Mouse (Mus musculus) frontal cortex, postnatal 10 days (tissue): ENCODE data around the gene Arid1a.
"Not testable (repeated sequence)": the region's sequence is repeated elsewhere in the genome, so short reads cannot be mapped to it uniquely, and the experiment has no call there.

Experiments used
- DNase-seq, 2 experiments: peaks; one replicate each; pipeline ENCODE4 v3.0.0; 2022; ENCODE audit warnings: low spot score in 2 of 2, mixed read lengths in 1 of 2

Arid1a gene

DNA sequence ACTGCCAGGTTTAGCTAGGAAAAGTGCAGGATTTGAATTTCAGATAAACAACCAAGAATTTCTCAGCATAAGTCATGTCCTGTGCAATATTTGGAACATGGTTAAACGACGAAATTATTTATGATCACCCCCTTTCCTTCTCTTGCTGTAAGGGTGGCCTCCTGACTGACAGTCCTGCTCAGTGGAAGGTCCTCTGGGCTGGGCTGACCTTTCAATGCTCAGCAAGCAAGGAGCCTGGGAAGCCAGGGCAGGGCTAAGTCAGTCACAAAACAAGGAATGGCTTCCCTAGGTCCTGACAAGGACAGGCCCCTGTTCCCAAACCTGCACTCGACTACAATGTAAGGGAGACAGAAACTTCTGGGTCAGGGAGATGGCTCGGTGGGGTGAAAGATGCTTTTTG lies 104.6 kb downstream of the Arid1a start:
- no peak for DNase-seq

DNA sequence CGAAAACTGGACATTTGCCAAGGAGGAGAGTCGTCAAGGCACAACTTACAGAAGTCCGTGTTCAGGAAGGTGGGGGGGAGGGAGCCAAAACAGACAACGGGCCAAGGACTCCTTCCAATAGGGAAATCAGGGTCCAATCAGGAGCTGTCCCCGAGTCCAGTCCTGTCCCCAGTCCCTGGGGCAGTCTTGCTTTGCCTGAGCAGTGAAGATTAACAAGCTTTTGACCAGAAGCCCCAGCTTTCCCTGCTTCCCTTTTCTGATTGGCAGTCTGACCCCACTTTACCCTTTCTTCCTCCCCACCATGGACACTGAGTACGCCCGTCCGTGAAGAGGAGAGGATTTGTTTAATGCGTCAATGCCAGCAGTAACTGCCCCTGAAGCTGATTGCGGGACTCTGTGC lies 105.1 kb downstream of the Arid1a start:
- no peak for DNase-seq

DNA sequence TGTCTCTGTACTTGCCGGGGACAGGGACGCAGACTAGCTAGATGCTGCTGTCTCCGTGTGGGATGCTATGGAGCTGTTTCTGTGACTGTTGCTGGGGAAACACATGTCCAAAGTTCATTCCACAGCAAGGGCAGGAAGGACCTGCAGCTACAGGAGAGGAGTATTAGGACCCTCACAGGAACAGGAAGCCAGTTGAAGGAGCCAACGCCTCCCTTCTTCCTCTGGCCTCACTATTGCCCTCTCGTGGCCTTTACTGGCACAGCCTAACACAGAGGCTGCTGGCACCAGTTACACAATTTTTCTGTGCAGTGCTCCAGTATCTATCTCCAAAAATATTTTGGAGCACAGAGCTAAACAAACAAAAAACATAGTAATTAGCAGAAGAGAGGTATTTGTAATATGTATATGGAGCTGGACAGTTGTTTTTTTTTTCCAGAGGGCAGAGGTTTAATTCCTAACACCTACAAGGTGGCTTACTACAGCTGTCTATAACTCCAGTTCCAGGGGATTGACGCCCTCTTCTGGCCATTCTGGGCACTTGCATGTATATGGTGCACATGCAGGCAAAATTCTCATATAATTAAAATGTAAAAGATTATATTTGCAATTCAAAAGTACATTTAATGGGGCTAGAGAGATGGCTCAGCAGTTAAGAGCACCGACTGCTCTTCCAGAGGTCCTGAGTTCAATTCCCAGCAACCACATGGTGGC lies 106.4 kb downstream of the Arid1a start, which contains the start of gene Zdhhc18:
Zdhhc18 (minus strand) TSS at position 166 of the 711 bp plus-strand sequence.
- peak in 1 of 2 experiments; percentile 63 for DNase-seq

DNA sequence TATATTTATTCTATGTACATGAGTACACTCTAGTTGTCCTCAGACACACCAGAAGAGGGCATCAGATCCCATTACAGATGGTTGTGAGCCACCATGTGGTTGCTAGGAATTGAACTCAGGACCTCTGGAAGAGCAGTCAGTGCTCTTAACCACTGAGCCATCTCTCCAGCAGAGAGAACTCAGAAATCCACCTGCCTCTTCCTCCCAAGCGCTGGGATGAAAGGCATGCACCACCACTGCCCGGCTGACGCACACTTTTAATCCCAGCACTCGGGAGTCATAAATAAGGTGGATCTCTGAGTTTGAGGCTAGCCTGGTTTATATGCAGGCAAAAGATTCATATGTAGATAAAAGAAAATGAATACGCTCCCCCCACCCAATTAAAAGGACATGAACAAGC lies 107.1 kb downstream of the Arid1a start:
- not testable (repeated sequence) for DNase-seq

DNA sequence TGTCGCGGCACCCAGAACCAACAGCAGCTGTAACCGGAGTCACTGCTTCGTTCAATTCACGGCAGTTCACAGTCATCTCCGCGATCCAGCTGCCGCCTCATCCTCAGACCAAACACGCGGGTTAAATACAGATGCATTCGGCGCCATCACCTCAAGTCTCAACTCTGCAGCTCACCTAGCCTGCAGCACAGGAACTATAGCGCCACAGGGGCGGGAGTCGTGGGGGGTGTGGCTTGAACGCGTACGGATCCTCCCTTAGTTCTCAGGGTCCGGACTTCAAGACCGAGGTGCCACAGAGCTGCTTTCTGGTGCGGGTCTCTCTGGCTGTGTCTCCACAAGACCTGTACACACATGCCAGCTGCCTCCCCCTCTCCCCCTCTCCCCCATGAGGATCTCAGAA lies 110.9 kb downstream of the Arid1a start:
- no peak for DNase-seq

DNA sequence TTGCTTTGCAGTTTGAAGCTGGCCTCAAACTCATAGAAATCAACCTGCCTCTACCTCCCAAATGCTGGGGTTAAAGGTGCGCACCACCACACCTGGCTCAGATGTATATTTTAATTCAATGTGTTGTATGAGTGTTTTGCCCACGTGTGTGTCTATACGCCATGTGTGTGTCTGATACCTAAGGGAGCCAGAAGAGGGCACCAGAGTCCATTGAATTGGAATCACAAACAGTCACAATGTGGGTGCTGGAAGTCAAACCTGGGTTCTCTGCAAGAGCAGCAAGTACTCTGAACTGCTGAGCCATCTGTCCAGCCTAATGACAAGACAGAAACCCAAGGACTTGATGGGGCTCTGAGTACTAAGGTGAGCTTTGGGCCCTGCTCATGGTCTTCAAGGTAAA lies 111.4 kb downstream of the Arid1a start:
- DNase-seq, result no peak

DNA sequence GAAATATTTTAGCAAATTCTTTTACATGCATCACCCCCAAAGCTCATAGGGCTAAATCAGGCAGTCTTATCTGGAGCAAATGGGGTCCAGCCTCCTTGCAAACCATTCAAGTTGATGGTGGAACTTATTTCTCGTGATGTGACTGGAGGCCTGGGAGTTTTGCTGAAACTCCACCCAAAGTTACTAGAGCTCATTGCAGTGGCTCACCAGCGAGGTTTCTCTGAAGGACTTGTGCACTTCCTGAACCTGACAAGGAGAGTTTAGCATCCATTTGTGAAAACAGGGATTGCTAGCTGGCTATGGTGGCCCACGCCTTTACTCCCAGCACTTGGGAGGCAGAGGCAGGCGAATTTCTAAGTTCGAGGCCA lies 122.5 kb downstream of the Arid1a start:
- DNase-seq, result no peak

DNA sequence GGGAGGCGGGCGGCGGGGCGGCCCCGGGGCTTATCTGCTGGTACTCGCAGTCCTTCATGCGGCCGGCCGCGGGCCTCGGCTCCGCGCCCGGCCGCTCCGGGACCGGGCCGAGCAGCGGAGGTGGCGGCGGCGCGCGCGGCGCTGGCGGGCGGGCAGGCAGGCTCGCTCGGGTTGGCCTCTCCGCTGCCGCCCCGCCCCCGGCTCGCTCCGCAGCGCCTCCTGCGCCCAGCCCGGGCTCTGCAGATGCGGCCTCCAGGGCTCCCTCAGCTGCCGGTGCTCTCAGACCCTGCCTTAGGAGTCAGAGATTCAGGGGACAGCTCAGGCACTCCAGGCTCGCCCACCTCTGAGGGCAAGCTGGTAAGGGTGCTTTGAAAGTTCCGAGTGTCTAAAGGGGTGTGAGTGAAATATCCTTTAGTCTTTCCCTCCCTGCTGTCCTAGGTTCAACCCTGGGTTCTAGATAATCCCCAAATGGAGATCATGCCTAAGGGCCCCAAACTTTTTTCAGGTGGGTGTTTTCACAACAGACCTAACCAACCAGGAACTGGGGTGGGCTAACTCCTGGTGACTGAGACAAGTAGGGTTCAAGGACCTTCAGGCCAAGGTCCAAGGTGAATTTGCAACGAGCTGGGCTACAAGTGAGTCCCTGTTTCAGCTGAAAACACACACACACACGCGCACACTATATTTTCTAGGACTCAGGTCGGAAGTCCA lies 123.1 kb downstream of the Arid1a start:
- DNase-seq, result peak; percentile 64 to 86

DNA sequence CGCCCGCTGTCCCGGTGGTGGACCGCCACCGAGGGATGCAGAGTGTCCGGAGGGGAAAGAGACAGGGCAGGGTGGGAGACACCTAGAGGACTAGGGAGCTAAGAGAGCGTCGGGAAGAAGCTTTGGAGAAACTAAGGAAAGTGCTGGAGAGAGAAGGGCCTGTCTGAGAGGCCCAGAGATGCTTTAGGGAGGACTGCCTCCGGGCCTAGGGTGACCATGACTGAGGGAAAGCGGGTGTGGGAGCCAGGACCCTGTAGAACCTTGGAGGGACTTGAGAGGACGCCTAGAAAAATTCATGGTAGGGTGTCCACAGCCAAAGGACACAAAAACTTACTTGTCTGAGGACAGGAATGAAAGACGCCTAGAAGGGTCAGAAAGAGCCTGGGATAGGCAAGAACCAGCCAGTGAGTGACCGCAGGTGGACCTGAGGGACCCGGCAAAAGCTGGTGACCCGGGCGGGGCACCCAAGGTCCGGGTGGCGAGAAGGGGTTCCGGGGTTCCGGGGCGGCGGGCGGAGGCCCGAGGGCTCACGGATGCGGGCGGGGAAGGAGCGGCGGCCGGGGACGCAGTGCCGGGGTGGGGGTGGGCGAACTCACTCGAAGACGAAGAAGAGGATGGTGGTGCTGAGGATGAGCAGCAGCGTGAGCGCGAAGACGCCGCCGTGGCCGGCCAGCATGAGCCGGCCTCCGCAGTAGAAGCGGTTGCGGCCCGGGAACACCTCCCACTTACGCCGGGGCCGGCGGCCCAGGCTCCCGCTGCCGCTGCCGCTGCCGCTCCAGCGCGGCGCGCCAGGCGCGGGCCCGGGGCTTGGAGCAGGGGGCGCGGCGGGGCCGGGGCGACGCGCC lies 123.9 kb downstream of the Arid1a start:
- peak in 1 of 2 experiments; percentile 37 for DNase-seq

DNA sequence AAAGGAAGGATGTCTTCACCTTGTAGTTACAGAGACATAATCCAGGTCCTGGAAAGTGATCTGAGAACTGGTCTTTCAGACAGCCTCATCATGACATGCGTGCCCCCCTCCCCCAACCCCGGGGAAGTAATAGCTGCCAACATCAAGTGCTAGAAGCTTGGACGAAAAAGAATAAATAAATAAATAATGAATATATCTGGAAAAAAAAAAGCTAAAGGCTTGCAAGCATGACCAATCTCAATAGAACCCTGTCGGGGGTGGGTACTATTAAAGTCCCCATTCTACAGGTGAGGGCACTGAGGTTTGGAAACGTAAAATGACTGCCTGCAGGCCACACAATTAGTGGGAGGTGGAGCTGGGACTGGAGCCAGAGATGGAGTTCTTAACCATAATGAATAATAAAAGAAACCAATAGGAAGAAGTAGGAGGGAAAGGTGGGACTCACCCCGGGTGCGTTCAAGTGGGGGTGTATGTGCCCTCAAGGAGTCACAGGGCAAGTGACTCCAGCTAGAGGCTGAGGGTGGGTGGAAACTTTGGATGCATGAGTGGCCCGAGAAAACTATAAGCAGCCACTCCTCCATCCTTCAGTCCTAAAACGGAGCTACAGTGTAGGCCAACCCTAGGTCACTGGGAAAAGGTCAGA lies 124.7 kb downstream of the Arid1a start:
- no peak for DNase-seq

DNA sequence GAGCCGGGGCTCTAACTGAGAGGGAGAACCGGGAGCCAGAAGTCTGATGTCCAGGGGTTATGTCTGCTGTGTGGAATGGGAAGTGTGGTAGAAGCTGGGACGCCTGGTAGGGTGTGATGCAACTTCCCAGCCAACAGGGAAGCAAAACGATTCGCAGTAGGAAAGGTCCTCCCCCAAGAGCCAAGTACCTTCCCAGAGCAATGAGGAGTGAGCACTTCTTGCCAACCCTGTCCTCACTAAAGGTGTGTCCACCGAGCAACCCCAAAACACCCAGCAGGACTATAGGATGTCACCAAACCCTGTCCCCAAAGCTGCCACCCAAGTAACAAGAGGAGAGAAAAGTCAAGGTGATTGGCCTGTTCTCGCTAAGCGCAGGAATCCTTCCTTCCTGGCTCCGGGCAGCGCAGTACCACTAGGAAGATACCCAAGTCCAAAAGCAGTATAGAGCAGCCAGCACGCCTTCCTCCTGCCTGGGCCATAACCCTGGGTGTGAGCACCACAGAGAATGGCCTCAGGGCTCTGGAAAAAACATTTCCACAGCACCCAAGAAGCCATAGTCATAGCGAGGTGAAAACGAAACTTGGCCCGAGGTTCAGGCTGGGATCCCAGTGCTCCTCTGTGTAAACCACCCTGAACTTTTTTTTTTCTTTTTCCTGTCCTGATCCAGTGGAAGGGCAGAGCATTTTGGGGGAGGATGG lies 125.3 kb downstream of the Arid1a start:
- no peak for DNase-seq

DNA sequence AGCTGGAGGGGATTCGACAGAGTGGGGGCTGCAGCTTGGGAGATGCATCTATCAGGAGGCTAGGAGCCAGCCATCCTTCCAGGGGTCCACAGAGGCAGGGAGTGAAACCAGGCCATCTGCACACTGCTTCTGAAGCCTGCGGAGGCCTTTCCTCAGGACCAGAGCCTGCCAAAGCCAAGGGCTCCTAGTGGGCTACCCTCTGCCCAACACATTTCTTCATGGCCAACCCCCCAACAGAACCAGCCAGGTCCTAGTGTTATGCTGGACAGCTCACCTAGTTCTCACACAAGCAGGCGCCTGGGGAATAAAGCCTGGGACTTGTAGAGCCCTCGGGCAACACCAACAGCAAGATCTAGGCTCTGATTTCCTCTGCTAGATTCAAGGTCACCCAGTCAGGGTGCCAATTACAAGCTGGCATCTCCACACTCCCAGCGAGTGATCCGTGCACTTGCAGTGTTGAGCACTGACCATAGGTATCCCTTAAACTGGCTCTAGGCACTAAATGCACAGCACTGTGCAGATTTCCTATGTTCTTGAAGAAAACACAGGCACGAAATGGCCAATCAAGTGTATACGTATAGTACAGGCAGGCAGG lies 126.1 kb downstream of the Arid1a start:
- no peak for DNase-seq

DNA sequence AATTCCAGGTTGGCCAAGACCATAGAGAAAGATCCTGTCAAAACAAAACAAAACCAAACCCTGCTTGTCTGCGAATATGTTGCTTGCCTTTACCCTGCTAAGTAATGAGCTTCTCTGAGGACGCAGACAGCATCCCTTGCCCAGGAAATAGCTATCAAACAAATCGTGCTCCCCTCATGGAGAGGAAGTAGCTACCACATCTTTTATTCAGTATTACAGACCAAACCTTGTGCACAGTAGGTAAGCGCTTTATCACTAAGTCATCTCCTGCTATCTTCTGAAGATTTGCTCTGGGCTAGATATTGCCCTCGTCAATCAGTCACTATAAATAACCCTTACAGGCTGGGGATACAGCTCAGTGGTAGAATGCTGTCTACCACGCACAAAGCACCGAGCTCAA lies 127.4 kb downstream of the Arid1a start:
- DNase-seq, result no peak
